Mouse (Mus musculus) ovary, postnatal 36 days (tissue): ENCODE measurements around the gene Angptl4.
A peak's percentile ranks its signal among the peaks of the same experiment; 100 is the strongest.

Experiments used
- DNase-seq: peaks from one replicate; pipeline ENCODE4 v3.0.0; 2022; ENCODE audit warnings: low spot score, mixed read lengths

Gene Angptl4

DNA sequence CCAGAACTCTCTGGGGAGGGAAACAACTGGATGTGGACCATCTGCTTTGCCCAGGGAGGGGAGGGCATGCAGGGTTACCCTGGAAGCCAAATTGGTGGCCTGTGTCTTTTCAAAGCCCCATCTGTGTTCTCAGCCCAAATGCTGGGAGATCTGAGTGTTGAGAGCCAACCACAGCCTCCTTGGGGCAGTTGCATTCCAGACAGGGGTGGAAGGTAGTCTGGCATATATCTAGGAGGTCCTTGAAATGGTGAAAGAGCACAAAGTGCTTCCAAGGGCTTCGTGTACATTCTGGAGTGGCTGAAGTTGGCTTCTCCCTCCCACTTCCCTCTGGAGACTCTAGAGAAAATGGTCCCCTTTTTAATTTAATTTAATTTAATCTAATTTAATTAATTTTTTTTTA lies 23.1 kb upstream of the Angptl4 start:
- no peak for DNase-seq

- no peak for DNase-seq
These were observed 22.6 kb upstream of the Angptl4 start for GRCm38 (mm10) chr17:33804205-33804604.

GRCm38 (mm10) chr17:33802221-33802620 lies 20.6 kb upstream of the Angptl4 start:
- DNase-seq, result no peak

DNA sequence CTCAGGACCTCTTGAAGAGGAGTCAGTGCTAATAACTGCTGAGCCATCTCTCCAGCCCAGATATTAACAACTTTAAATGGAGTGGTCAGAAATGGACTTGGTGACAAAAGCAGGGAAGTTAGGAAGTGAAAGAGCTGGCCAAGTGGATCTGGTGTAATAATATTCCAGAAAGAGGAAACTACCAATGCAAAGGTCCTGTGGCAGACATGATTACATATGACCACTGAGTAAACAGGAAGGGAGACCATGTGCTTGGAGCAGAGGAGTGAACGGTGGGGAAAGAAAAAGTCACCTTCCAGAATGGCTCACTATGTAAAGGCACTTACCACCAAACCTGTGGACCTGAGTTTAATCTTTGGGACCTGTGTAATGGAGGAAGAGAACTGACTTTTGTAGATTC lies 17.6 kb upstream of the Angptl4 start:
- no peak for DNase-seq

GRCm38 (mm10) chr17:33798306-33798705 lies 16.7 kb upstream of the Angptl4 start:
- DNase-seq, result no peak

- DNase-seq, result no peak
These were observed 7.1 kb upstream of the Angptl4 start for GRCm38 (mm10) chr17:33788732-33789131.

DNA sequence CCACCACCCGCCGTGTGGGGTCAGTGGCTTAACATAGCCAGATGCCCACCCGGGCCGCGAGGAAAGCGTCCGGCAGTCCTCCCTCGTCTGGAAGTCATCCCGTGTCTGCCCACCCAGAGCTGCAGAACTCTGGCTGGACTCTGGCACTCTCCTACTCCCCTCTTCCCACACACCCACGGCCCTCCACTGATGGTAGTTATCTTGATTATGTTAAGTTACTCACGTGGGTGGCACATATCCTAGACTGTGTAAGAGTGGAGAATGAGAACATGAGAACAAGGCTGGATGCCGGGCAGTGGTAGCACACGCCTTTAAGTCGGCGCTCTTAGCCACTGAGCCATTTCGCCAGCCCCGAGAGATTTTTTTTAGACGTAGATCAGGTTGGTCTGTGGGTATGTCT lies 4.7 kb upstream of the Angptl4 start:
- DNase-seq, result no peak

DNA sequence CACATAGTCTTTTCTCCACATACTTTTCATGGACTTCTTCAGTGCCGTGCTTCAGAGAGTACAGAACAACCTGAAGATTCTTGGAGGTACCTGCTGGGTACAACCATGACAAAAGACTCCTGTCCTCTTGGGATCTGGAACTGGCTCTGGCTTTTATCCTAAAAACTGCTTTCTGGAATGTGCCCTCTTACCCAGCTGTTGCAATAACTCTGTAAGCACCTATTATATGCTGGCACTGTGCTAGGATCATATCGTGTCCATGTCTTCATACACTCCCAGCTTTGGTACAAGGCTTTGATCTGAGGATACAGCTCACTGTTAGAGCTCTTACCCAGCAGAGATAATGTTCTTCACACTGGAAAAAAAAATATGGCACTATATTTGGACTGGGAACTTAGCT lies 3.3 kb upstream of the Angptl4 start:
- DNase-seq, result no peak

GRCm38 (mm10) chr17:33783408-33783807 lies 1.8 kb upstream of the Angptl4 start:
- peak; percentile 79 for DNase-seq

DNA sequence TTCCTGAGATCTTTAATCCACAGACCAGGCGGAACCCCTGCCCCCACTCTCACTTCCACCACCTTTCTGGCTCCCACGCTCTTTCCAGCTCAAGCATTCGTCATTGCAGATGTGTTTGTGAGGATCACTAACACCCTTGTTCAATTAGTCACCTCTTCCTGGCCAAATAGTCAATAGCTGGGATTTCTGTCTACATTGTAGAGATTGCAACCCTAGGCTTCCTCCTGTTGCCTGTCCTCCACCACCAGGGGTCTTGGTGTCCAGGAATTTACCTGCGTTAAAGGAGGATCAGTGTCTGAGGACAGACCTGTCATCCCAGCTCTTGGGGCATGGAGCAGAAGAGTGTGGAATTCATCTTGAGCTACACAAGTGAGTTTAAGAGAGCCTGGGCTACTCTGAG lies 437 bp upstream of the Angptl4 start:
- no peak for DNase-seq

GRCm38 (mm10) chr17:33780431-33780830 lies 1.2 kb downstream of the Angptl4 start:
- DNase-seq, result peak; percentile 51

- DNase-seq, result no peak
These were observed 1.7 kb downstream of the Angptl4 start for GRCm38 (mm10) chr17:33779967-33780295.

DNA sequence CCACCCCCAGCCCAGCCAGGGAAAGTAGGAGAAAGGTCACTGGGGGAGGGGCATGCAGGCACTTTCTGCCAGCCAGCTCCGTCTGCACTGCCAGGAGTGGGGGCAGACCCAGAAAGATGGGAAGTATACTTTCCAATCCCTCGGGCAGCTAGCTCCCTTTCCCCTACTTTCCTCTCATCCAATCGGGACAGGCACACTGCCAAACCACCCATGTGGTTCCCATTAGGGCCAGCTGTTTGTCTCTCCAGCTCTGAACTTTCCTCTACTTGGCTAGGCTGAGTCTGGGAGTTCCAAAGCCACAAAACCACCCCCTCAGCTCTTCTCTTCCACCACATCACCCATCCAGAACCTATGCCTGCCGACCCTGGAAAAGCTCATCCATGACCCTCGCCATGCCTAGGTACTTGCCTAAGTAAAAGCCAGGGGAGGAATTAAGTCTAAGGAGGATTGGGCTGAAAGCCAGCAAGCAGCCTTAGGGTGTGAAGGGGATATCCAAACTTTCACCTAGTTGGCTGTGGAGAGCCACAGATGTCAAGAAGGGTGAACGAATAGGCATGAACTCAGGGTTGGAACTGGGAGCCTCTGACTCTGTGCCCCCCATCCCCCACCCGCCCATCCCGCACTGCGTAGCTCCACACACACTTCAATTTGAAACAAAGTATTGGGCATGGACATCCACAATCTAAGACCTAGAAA lies 2.2 kb downstream of the Angptl4 start:
- peak; percentile 91 for DNase-seq

DNA sequence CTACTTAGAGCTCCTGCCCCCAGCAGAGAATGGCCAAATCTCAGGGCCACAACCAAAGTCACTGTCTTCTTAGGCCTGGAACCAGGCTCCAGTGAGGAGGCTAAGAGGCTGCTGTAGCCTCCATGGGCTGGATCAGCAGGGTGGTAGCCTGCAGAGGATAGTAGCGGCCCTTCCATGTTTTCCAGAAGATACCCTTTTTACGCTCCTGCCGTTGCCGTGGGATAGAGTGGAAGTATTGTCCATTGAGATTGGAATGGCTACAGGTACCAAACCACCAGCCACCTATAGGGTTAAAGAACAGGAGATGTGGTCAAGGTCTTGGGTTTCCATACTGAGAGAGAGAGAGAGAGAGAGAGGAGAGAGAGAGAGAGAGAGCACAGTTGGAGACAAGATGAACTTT lies 6.3 kb downstream of the Angptl4 start:
- DNase-seq, result no peak

DNA sequence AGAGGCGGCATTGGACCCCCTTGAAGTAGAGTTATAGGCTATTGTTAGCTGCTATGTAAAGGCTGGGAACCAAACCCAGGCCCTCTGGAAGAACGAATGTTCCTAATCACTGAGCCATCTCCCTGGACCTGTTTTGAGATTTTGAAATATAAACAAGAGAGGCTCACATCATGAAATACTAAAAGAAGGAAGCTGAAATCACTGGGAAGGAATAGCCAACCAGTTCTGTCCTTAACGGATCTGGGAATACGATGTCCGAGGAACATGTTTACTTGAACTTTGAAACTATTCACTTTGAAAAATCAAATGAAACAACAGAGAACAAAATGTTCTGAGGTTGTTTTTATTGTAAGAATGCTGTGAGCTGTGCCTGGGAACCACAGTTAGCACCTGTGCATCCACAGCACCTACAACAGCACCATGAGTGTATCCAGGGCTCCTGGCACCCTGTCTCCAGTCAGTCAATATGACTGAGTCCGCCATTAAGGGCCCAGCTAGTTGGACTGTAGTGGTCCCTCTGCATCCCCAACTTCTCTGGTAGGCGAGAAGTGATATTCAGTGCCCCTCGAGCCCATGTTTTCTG lies 7.0 kb downstream of the Angptl4 start:
- no peak for DNase-seq

DNA sequence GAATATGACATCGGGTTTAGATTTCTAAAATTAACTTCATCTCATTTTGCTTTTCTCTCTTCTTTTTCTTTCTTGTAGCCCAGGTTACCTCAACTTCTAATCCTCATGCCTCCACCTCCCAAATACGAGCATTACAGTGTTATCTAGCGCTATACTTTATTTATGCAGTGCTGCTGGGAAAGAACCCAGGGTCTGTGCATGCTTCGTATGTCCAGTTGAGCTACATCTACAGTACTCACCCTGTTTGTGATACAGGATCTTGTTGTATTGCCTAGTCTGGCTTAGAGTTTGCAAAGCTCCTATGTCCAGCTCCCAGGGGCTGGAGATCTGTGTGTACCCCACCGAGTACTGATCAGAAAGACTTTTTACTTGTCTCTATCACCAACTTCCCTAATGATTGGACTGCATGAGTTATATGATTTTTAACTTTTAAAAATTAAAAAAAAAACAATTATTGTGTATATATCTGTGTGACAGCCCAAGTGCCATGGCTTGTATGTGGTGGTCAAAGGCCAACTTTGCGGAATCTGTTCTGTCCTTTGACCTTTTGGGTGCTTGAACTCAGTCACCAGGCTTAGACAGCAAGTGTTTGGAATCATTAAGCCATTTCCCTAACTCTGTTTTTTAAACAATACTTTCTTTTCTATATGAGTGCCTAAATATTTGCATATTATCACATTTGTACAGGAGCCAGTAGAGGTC lies 7.6 kb downstream of the Angptl4 start:
- DNase-seq, result no peak

DNA sequence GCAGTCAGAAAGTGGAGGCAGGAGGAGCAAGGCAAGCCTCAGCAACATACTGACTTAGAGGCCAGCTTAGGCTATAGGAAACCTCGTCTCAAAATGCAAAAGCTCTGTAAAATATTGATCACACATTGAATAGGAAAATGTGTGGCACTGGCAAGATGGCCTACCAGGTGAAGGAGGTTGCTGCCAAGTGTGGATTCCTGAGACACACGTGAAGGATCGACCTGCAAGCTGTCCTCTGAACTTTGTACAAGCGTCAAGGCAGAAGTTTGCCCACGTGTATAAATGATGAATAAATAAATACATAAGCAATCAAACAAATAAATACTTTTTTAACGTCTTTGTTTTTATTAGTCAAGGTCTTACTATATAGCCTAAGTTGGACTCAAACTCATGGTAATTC lies 8.2 kb downstream of the Angptl4 start:
- DNase-seq, result no peak

- no peak for DNase-seq
These were observed 10.0 kb downstream of the Angptl4 start for GRCm38 (mm10) chr17:33771617-33772016.

DNA sequence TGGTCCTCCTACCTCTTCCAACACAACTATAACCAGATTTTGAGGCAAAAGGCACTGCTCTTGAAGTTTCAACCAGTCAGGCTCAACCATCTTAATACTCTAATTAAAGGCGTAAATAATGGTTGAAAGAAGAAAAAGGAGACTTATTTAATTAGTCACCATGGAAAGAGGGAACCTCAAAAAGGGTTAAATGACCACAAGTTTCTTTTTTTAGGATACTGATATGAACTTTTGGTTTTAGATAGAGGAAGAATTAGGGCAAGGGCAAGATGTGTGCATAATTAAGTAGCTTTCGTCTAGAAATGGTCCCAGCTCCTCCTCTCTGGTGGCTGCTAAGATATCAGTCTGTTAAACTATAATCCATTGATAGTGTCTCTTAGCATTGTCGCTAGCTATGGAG lies 15.2 kb downstream of the Angptl4 start:
- no peak for DNase-seq

GRCm38 (mm10) chr17:33760255-33761165 lies 21.1 kb downstream of the Angptl4 start, which contains the start of gene Rab11b:
TSS of gene Rab11b (minus strand) at chr17:33760530.
- DNase-seq, result peak; percentile 99

- DNase-seq, result peak; percentile 97
These were observed 21.8 kb downstream of the Angptl4 start for GRCm38 (mm10) chr17:33759767-33760254.

DNA sequence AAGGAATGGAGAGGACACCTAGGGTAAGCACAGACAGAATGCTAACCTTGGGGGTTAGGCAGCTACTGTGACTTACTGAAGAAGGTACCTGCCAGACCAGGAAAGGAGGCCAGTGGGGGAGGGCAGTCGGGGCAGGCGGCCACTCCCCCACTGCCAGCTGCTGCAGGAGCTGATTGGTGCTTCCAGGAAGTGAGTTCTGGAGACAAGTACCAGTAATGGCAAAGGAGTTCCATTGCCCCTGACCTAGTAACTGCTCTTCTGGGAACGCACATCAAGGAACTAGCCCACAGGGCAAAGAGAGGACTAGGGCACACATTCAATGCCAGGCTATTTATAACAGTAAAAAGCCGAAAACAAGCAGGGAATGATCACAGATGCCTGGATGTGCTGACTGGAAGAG lies 24.4 kb downstream of the Angptl4 start:
- DNase-seq, result peak; percentile 51
